Mouse (Mus musculus) ES-Bruce4 (cell line): ENCODE measurements at regions not wholly inside any gene's neighbourhood (a gene's known extent, or its start where the extent isn't known, plus 50 kb on each side); places are given as distances from the start of the nearest gene placed in this dataset.

ENCODE experiments used
- H3K27ac ChIP-seq: 2 replicates; pipeline ENCODE4 v1.5.1; 2012; ENCODE audit warnings: low read length, inconsistent platforms; ENCODE audit not compliant: insufficient read depth
- H3K27me3 ChIP-seq: 2 replicates; pipeline ENCODE4 v1.6.1; 2012; ENCODE audit warnings: mild to moderate bottlenecking, low read length, inconsistent platforms; ENCODE audit not compliant: control insufficient read depth, poor library complexity, insufficient read depth, severe bottlenecking
- H3K36me3 ChIP-seq: 2 replicates; pipeline ENCODE4 v1.6.1; 2012; ENCODE audit warnings: inconsistent platforms, mild to moderate bottlenecking, low read length, moderate library complexity; ENCODE audit not compliant: control insufficient read depth, poor library complexity, insufficient read depth, severe bottlenecking
- H3K4me1 ChIP-seq: one replicate; pipeline ENCODE4 v1.8.1; 2011; ENCODE audit warnings: low read length; ENCODE audit not compliant: control insufficient read depth, insufficient read depth
- H3K4me3 ChIP-seq: 2 replicates; pipeline ENCODE4 v1.5.1; 2011; ENCODE audit warnings: low read depth, mild to moderate bottlenecking, low read length
- H3K9ac ChIP-seq: 2 replicates; pipeline ENCODE4 v1.6.1; 2012; ENCODE audit warnings: low read depth, mild to moderate bottlenecking, inconsistent platforms; ENCODE audit not compliant: poor library complexity, severe bottlenecking
- H3K9me3 ChIP-seq: replicated peaks from 2 replicates; pipeline ENCODE4 v1.6.1; 2012; ENCODE audit warnings: mild to moderate bottlenecking, low read length, inconsistent platforms; ENCODE audit not compliant: control insufficient read depth, poor library complexity, insufficient read depth, severe bottlenecking
- CTCF ChIP-seq: IDR thresholded peaks from one replicate; pipeline ENCODE4 v1.8.1; 2011; ENCODE audit warnings: low read depth, low read length
- EP300 ChIP-seq: IDR thresholded peaks from 2 replicates; pipeline ENCODE4 v1.6.1; 2011; ENCODE audit warnings: low read depth, low read length; ENCODE audit not compliant: insufficient read depth
- POLR2A ChIP-seq: IDR thresholded peaks from one replicate; pipeline ENCODE4 v1.8.1; 2011; ENCODE audit warnings: low read length; ENCODE audit not compliant: insufficient read depth

DNA sequence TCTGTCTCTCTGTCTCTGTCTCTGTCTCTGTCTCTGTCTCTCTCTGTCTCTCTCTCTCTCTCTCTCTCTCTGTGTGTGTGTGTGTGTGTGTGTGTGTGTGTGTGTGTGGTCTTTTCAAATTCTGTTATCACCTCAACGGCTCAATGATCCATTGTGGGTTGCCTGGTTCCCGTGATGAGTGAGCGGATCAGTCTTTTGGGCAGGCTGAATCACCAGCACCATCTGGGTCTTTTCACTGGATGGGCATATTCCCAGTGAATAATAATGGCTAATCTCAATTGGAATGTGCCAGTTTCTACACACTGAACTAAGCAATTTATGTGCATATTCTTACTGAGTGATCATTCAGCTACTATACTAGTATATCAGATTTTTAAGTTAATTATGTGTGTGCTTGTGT, 216.4 kb downstream of the Lmx1a start:
- no peaks in the 10 kb centered on the region; the same call in 1 of the 2 replicates for H3K36me3 ChIP-seq
- H3K4me1 ChIP-seq: no peaks in the 10 kb centered on the region
- H3K9me3 ChIP-seq: no peaks in the 10 kb centered on the region
- no peak overlapping the region for H3K9ac ChIP-seq
- H3K4me3 ChIP-seq: no peak overlapping the region
- no peak overlapping the region for H3K27ac ChIP-seq
- no peak for TF ChIP-seq POLR2A
- no peak for TF ChIP-seq CTCF
- TF ChIP-seq EP300: no peak
- no peaks in the 10 kb centered on the region for H3K27me3 ChIP-seq

DNA sequence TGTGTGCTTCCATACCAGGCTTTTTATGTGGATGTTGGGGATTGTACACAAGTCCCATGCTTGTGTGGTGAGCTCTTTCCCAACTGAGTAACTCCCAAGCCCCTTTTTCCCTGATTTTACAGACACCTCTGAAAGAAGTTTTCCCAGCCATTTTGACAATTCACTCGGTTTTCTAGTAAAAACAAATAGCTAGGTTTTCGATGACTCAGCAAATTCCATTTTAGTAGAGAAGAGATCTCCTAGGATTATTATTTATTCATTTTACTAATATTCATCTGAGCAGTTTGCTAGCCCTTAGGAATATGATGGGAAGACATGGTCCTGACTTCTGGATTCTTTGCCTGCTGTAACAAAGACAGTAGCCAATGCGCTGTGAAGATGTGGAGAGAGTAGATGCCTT, 223.0 kb downstream of the Lmx1a start:
- Histone ChIP-seq H3K4me1 (peaks cover 2% of the 10 kb centered on the region), H3K27me3 (no peaks in the 10 kb centered on the region), H3K36me3 (no peaks in the 10 kb centered on the region; the same call in 1 of the 2 replicates), H3K9me3 (no peaks in the 10 kb centered on the region), H3K4me3 (no peak overlapping the region), H3K27ac (no peak overlapping the region), H3K9ac (no peak overlapping the region)
- no peak for TF ChIP-seq EP300
- no peak for TF ChIP-seq CTCF
- no peak for TF ChIP-seq POLR2A

DNA sequence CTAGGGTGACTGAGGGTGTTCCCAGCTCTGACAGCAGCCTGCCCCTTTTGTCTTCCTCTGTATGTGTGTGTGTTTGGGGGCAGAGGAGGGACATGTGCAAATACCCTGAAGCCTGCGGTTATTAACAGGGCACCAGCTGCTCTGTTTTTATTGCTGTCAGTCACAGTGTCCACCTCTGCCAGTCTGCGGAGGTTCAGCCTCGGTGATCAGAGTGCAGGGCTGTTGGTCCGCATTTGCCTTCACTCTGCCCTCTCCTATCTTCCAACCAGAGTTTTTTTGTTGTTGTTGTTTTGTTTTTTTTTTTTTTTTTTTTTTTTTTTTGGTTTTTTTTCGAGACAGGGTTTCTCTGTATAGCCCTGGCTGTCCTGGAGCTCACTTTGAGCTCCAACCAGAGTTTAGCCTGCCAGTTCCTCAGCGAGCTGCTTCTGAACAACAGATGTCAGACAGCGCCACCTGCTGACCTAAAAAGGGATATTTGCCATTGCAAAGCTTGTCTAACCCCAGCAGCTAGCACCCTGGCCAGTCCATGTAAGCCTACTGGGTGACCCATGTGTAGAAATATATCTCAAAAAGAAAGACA, 226.0 kb downstream of the Lmx1a start:
- H3K27me3 ChIP-seq: no peaks in the 10 kb centered on the region
- H3K9me3 ChIP-seq: peaks cover 9% of the 10 kb centered on the region
- H3K4me3 ChIP-seq: no peak overlapping the region
- no peaks in the 10 kb centered on the region; the same call in 1 of the 2 replicates for H3K36me3 ChIP-seq
- H3K4me1 ChIP-seq: peaks cover 2% of the 10 kb centered on the region
- peak overlapping the region; percentile 78 for H3K27ac ChIP-seq
- no peak overlapping the region for H3K9ac ChIP-seq
- no peak for TF ChIP-seq EP300
- no peak for TF ChIP-seq POLR2A
- peak; percentile 64 for TF ChIP-seq CTCF

DNA sequence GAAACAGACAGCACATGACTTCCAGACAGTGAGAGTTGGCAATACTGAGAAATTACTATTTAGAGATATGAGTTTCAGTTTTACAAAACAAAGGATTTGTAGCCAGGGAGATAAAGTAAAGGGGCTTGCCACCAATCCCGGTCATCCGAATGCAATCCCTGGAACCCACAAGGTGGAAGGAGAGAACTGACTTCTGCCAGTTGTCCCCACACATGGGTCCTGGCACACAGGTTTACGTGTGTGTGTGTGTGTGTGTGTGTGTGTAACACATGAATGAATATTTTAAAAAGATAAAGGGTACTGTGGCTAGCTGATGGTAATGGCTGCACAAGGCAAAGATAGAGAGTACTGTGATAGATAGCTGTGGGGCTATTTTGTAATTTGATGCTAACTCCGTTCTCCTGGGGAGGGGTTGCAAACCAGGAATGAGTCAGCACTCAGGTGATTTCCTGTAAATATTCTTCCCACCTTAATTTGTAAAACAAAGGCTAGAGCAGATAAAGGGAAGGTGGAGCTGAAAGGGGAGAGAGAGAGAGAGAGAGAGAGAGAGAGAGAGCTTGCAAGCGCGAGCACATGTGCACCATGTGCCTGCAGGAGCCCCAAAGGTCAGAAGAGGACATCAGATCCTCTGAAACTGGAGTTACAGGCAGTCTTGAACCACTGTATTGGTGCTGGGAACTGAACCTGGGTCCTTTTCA, 226.7 kb downstream of the Lmx1a start:
- TF ChIP-seq POLR2A: no peak
- TF ChIP-seq CTCF: no peak
- TF ChIP-seq EP300: peak; percentile 95
- no peaks in the 10 kb centered on the region for H3K36me3 ChIP-seq
- H3K9me3 ChIP-seq: peaks cover 9% of the 10 kb centered on the region
- H3K9ac ChIP-seq: no peak overlapping the region
- H3K4me1 ChIP-seq: peaks cover 2% of the 10 kb centered on the region
- H3K27ac ChIP-seq: peak overlapping the region; percentile 88
- no peaks in the 10 kb centered on the region for H3K27me3 ChIP-seq
- H3K4me3 ChIP-seq: no peak overlapping the region

DNA sequence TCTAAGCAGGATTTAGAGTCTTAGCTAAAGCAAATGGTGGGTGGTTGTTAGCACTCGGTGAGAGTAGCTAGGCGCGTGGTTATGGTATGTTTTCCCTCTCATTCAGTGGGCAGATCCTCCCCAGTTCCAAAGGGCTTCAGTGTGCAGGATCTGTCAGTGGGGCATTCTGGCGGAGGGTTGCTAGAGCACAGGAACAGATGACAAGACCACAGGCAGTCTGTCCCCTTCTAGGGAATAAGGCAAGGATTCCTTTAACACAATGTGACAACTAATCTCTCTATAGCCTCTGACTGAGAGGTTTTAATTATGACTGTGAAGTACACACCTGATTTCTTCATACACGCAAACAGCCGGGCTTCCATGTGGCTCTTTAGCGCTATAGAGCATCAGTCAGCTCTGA, 233.9 kb downstream of the Lmx1a start:
- Histone ChIP-seq H3K36me3 (no peaks in the 10 kb centered on the region), H3K27me3 (no peaks in the 10 kb centered on the region), H3K4me3 (no peak overlapping the region), H3K9me3 (peaks cover 6% of the 10 kb centered on the region), H3K27ac (no peak overlapping the region), H3K4me1 (no peaks in the 10 kb centered on the region), H3K9ac (no peak overlapping the region)
- TF ChIP-seq CTCF (no peak), EP300 (no peak), POLR2A (no peak)

DNA sequence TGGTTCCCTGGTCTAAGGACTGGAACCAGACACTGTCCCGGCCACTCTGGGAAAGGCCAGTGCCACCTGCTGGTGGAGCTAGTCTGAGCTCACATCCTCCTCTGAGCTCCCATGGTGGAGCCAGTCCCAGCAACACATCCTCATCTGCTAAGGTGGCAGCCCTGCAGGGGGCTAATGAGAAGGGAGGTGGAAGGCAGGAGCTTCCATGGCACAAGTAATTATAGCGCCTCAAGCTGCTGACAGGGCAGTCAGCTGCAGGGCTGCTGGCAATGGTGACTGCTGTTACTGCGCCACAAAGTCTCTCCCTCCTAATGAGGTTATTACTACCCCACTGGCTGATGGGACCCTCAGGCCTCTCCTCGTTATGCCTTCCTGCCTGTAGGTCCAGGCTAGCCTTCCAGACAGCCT, 239.0 kb downstream of the Lmx1a start:
- H3K9ac ChIP-seq: no peak overlapping the region
- H3K4me3 ChIP-seq: no peak overlapping the region
- H3K36me3 ChIP-seq: no peaks in the 10 kb centered on the region
- no peaks in the 10 kb centered on the region for H3K9me3 ChIP-seq
- no peak overlapping the region for H3K27ac ChIP-seq
- no peaks in the 10 kb centered on the region for H3K27me3 ChIP-seq
- TF ChIP-seq POLR2A (no peak), EP300 (no peak), CTCF (peak; percentile 71)
- H3K4me1 ChIP-seq: no peaks in the 10 kb centered on the region
